Mouse (Mus musculus) C2C12 (cell line): Measurements from ENCODE around the gene Rhox2h. TPM values are rescaled to one million over a fixed set of nuclear protein-coding genes. Genes with fewer than 3 reads are reported as not detected.
"Not testable (repeated sequence)": the region's sequence is repeated elsewhere in the genome, so short reads cannot be mapped to it uniquely, and the experiment has no call there.

ENCODE experiments used
- H3K27me3 ChIP-seq: one replicate; pipeline ENCODE4 v1.6.1; 2011; ENCODE audit not compliant: control insufficient read depth, insufficient read depth, insufficient read length
- H3K36me3 ChIP-seq: one replicate; pipeline ENCODE4 v1.6.1; 2011; ENCODE audit not compliant: control insufficient read depth, insufficient read depth
- H3K4me3 ChIP-seq: one replicate; pipeline ENCODE4 v1.5.1; 2011; ENCODE audit warnings: mild to moderate bottlenecking, control low read depth; ENCODE audit not compliant: poor library complexity, insufficient read depth, severe bottlenecking
- H3K79me2 ChIP-seq: one replicate; pipeline ENCODE4 v1.6.1; 2011; ENCODE audit not compliant: control insufficient read depth, insufficient read depth
- H3K79me3 ChIP-seq: one replicate; pipeline ENCODE4 v1.6.1; 2011; ENCODE audit warnings: low read depth, control low read depth
- H3ac ChIP-seq: one replicate; pipeline ENCODE3; 2011; ENCODE audit warnings: low read depth; ENCODE audit not compliant: control insufficient read depth, insufficient read length
- CEBPB ChIP-seq: IDR thresholded peaks from one replicate; pipeline ENCODE4 v1.6.1; 2011; ENCODE audit warnings: low read depth, mild to moderate bottlenecking, control low read depth, moderate library complexity
- CTCF ChIP-seq: IDR thresholded peaks from one replicate; pipeline ENCODE4 v1.5.1; 2011; ENCODE audit not compliant: control insufficient read depth, insufficient read depth, insufficient read length
- FOSL1 ChIP-seq: IDR thresholded peaks from one replicate; pipeline ENCODE4 v1.8.0; 2011; ENCODE audit warnings: mild to moderate bottlenecking, low read length; ENCODE audit not compliant: poor library complexity, insufficient read depth, severe bottlenecking
- MAX ChIP-seq: IDR thresholded peaks from one replicate; pipeline ENCODE4 v1.6.1; 2011; ENCODE audit warnings: mild to moderate bottlenecking, control low read depth
- MYOD1 ChIP-seq: IDR thresholded peaks from one replicate; pipeline ENCODE4 v1.6.1; 2011; ENCODE audit warnings: low read depth; ENCODE audit not compliant: control insufficient read depth, insufficient read length
- MYOG ChIP-seq: IDR thresholded peaks from one replicate; pipeline ENCODE4 v1.6.1; 2011; ENCODE audit not compliant: control insufficient read depth, insufficient read length; ENCODE audit errors: extremely low read depth
- USF1 ChIP-seq: IDR thresholded peaks from one replicate; pipeline ENCODE4 v1.6.1; 2011; ENCODE audit warnings: low read depth, mild to moderate bottlenecking, control low read depth, moderate library complexity
- long read RNA-seq, 2 experiments: library from polyadenylated mRNA; unstranded; transcript quantifications; one replicate each; pipeline ENCODE4 v2.0.0; 2019 to 2020
- polyA plus RNA-seq: library from polyadenylated mRNA; unstranded; fragments of >200 nt; fragmentation: generic; extraction: Trizol; gene quantifications from one replicate; pipeline ENCODE4 v1.2.1, GENCODE M21; 2012; ENCODE audit warnings: missing spikeins

The Rhox2h gene
- 0.06 TPM for polyA plus RNA-seq
- long read RNA-seq, experiment 1, result 0 reads
- long read RNA-seq, experiment 2, result 0 reads

GRCm38 (mm10) chrX:37673177-37673576, at the start of gene Rhox2h:
Gene Rhox2h (minus strand): TSS chrX:37673277.
- not testable (repeated sequence) for H3K27me3 ChIP-seq, H3K79me3 ChIP-seq, H3K4me3 ChIP-seq, H3K36me3 ChIP-seq, H3ac ChIP-seq, H3K79me2 ChIP-seq

- no peak overlapping the region for H3ac ChIP-seq
- no peak overlapping the region for H3K4me3 ChIP-seq
- H3K79me2 ChIP-seq, result no peaks in the 10 kb centered on the region
- no peaks in the 10 kb centered on the region for H3K79me3 ChIP-seq
- no peaks in the 10 kb centered on the region for H3K36me3 ChIP-seq
- no peaks in the 10 kb centered on the region for H3K27me3 ChIP-seq
- TF ChIP-seq CTCF, result no peak
- TF ChIP-seq MAX, result no peak
- no peak for TF ChIP-seq FOSL1
- no peak for TF ChIP-seq MYOD1
- no peak for TF ChIP-seq MYOG
- TF ChIP-seq CEBPB, result no peak
- TF ChIP-seq USF1, result no peak
Observed at GRCm38 (mm10) chrX:37701821-37702387, 28.8 kb upstream of the Rhox2h start.

GRCm38 (mm10) chrX:37692261-37692660, 19.2 kb upstream of the Rhox2h start:
- Histone ChIP-seq H3ac (no peak overlapping the region), H3K79me3 (no peaks in the 10 kb centered on the region), H3K79me2 (no peaks in the 10 kb centered on the region), H3K36me3 (no peaks in the 10 kb centered on the region), H3K4me3 (no peak overlapping the region), H3K27me3 (no peaks in the 10 kb centered on the region)
- TF ChIP-seq FOSL1, result no peak
- no peak for TF ChIP-seq USF1
- no peak for TF ChIP-seq MYOG
- no peak for TF ChIP-seq MAX
- no peak for TF ChIP-seq CEBPB
- no peak for TF ChIP-seq CTCF
- TF ChIP-seq MYOD1, result no peak

- Histone ChIP-seq H3K4me3 (no peak overlapping the region), H3ac (no peak overlapping the region), H3K79me2 (no peaks in the 10 kb centered on the region), H3K79me3 (no peaks in the 10 kb centered on the region), H3K27me3 (no peaks in the 10 kb centered on the region), H3K36me3 (no peaks in the 10 kb centered on the region)
- TF ChIP-seq CTCF (no peak), USF1 (no peak), MAX (no peak), FOSL1 (no peak), CEBPB (no peak), MYOG (no peak), MYOD1 (no peak)
Observed at GRCm38 (mm10) chrX:37683031-37683715, 10.1 kb upstream of the Rhox2h start.

GRCm38 (mm10) chrX:37668664-37669063, 4.4 kb downstream of the Rhox2h start, which contains the start of gene Rhox3h:
Gene Rhox3h (minus strand): TSS chrX:37668764.
- not testable (repeated sequence) for H3K79me2 ChIP-seq, H3K36me3 ChIP-seq, H3K79me3 ChIP-seq, H3ac ChIP-seq, H3K27me3 ChIP-seq, H3K4me3 ChIP-seq

- not testable (repeated sequence) for H3K27me3 ChIP-seq, H3K79me3 ChIP-seq, H3K79me2 ChIP-seq, H3K4me3 ChIP-seq, H3K36me3 ChIP-seq, H3ac ChIP-seq
Observed at GRCm38 (mm10) chrX:37651227-37651626, 21.9 kb downstream of the Rhox2h start, which contains the start of gene Rhox4g. Gene Rhox4g (minus strand): TSS chrX:37651327.

GRCm38 (mm10) chrX:37643370-37643769, 29.7 kb downstream of the Rhox2h start, which contains the start of gene Rhox2g:
Gene Rhox2g (minus strand): TSS chrX:37643470.
- H3K4me3 ChIP-seq, H3K79me2 ChIP-seq, H3K79me3 ChIP-seq, H3K36me3 ChIP-seq, H3K27me3 ChIP-seq, H3ac ChIP-seq: not testable (repeated sequence)

- not testable (repeated sequence) for H3ac ChIP-seq, H3K27me3 ChIP-seq, H3K4me3 ChIP-seq, H3K79me2 ChIP-seq, H3K36me3 ChIP-seq, H3K79me3 ChIP-seq
Observed at GRCm38 (mm10) chrX:37628512-37628911, 44.6 kb downstream of the Rhox2h start, which contains the start of gene Rhox3g. Gene Rhox3g (minus strand): TSS chrX:37628612.
